Mouse (Mus musculus) Patski (cell line): ENCODE measurements around the gene Nsrp1. TPM values are rescaled to one million over a fixed set of nuclear protein-coding genes. Genes with fewer than 3 reads are reported as not detected.

ENCODE experiments used
- ATAC-seq: fragments of 100-300 bp; one replicate; pipeline ENCODE4 v1.8.0; 2021
- CTCF ChIA-PET: fragments of 350-600 bp; sonication (Branson Sonifier 250); formaldehyde crosslinking; loops from one replicate; lab custom pipeline; 2022; ENCODE audit warnings: inconsistent platforms; lab: Charles Lee
- POLR2A ChIA-PET: fragments of 350-600 bp; sonication (Branson Sonifier 250); formaldehyde crosslinking; loops from one replicate; lab custom pipeline; 2022; ENCODE audit warnings: antibody characterized with exemption, inconsistent platforms; lab: Charles Lee
- DNase-seq: peaks from one replicate; pipeline ENCODE4 v3.0.0-alpha.2; 2011; ENCODE audit warnings: low read depth, low spot score
- H3K27me3 ChIP-seq: fragments of 371-371 bp; one replicate; pipeline ENCODE4 v1.5.1; 2021
- CTCF ChIP-seq: fragments of 100-300 bp; IDR thresholded peaks from one replicate; pipeline ENCODE4 v1.5.1; 2021
- in situ Hi-C: fragments of 300-500 bp; cut with MboI; formaldehyde crosslinking; loops from 3 replicates; pipeline ENCODE4 v1.11.1; 2018; ENCODE audit warnings: low pct_unique_long_range_greater_than_20kb, mixed read lengths
- polyA plus RNA-seq: library from polyadenylated mRNA; unstranded; gene quantifications from one replicate; pipeline ENCODE4 v1.2.3, GENCODE M21; 2021

Gene Nsrp1
- polyA plus RNA-seq, 1 experiment from 2014 or later: 33.8 TPM

DNA sequence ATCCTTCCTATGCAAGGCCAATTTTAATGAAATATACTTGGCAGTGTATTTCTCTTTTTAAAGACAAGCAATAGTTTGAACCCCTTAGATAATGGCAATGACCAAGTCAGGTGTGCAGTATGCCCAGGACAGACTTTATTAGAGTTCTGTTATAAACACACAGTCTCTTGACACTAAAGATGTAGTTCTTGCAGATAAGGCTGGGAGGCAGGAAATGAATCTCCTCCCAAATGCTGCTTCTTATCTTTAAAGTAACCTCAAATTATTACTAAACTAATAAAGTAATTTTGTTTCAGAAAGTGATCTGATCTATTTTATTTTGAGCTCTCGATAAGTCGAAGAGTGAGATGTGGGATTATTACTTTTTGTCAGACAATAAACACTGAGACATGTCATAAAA lies 14.8 kb downstream of the Nsrp1 start:
- TF ChIP-seq CTCF: no peak
- DNase-seq (no peak), ATAC-seq (no peak)
- POLR2A ChIA-PET: no interaction called here
- in situ Hi-C loops: no loop called here
- no peaks in the 10 kb centered on the region for H3K27me3 ChIP-seq
- CTCF ChIA-PET: no interaction called here

DNA sequence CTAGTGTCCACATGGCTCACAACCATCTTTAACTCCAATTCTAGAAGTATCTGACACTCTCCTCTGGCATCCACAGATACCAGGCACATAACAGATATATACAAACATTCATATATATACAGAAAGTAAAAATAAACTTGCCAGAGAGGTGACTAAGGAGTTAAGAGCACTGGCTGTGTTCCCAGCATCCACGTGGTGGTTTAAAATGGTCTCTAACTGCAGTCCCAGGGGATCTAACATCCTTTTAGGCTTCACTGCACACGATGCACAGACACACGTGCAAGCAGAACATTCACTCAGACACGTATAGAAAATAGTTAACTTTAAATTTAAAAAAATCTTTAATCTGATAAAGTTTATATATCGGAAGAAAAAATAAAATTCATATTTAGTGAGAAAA lies 16.3 kb downstream of the Nsrp1 start:
- ChIA-PET POLR2A (no interaction called here), CTCF (no interaction called here)
- no peaks in the 10 kb centered on the region for H3K27me3 ChIP-seq
- no peak for TF ChIP-seq CTCF
- ATAC-seq (no peak), DNase-seq (no peak)
- in situ Hi-C loops: no loop called here

DNA sequence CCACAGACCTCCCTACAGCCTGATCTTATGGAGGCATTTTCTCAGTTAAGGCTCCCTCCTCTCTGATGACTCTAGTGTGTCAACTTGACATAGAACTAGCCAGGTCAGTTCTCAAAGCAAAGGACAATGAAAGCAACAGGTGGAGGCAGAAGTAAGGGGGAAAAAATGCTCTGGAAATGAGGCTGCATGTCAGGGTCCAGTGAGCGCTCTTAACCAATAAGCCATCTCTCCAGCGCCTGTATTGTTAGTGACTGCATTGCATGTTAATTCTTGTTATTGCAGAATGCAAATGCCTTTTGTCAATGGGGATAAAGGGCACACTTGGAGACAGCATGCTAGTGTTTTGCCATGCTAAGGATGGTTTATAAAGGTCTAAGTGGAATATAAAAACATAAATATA lies 35.4 kb downstream of the Nsrp1 start:
- in situ Hi-C loops: no loop called here
- no peak for TF ChIP-seq CTCF
- no peak for ATAC-seq

DNA sequence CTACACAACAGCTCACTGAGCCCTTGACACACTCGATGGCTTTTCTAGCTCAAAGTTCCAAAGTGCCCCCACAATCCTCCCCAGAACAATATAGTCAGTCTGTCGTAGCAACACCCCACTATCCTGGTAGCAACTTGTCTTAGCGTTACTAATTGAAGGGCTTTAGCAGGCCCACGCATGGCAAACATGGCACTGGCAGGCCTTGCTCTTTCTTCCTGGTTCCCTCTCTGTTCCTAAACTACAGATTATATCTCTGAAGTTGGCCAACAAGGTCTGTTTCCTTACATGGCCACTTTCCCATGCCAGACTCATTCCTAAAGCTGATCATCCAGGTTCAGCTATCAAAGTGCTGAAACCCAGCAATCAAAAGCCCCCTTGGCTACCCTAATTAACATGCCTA lies 36.3 kb downstream of the Nsrp1 start:
- CTCF ChIA-PET: no interaction called here
- H3K27me3 ChIP-seq: no peaks in the 10 kb centered on the region
- no peak for TF ChIP-seq CTCF
- ATAC-seq: no peak
- in situ Hi-C loops: no loop called here
- POLR2A ChIA-PET: no interaction called here
- DNase-seq: no peak

More for the DNA sequence above, 35.4 kb downstream of the Nsrp1 start:
- no peak for DNase-seq
- H3K27me3 ChIP-seq: no peaks in the 10 kb centered on the region
- CTCF ChIA-PET: no interaction called here
- POLR2A ChIA-PET: no interaction called here

DNA sequence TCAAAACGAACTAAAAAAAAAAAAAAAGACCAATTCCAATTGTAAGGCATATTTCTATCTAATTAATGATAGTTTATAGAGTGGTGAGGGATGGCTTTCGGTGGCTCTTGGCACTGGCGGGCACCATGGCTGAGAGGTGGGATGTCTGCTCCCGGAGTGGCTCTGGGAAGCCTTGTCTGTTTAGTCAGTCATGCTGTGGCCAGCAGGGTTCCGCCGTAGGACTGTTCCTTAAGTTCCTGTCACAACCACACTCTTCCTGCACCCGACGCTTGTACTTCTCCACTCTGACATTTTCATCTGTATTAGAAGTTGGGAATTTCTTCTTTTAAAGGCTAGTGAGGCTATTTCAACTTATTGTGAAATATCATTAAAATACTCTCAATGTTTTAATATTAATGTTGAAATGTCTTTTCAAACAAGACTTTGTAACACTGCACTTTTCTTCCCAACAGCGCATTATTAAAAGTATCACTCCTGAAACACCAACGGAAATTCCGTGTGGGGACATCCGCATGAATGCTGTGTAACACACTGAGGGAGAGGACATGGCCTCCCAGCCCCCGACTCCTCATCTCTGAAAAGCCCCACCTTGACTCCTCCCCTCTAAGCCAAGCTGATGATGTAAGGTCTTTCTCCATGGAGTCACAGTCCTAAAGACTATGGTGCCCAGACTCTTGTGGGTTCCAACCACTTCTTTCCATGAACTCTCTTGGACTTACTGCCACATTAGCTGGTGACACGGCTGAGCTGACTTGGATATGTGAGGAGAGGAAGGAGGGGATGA lies 46.9 kb downstream of the Nsrp1 start:
- no peak for TF ChIP-seq CTCF
- in situ Hi-C loops: no loop called here
- no peak for DNase-seq
- ChIA-PET POLR2A (no interaction called here), CTCF (no interaction called here)
- ATAC-seq: no peak
- peaks cover 4% of the 10 kb centered on the region for H3K27me3 ChIP-seq

DNA sequence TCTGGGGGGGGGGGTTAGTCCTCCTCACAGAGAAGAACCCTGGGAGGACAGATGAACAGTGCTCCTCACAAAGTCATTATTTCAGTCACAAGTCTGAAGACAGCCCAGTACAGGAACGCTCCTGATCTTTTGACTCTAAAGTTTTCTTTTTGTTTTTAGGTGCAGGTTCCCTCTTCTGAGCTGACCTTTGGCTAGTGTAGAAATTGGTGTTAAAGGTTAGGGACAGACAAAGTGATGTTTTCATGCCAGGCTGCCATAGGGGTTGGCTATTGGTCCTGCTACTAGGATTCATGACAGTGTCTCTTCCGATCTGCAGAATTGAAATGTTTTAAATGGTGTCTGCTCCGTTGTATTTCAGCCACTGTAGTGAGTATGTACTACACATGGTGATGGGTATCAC lies 50.1 kb downstream of the Nsrp1 start:
- POLR2A ChIA-PET: no interaction called here
- no peak for TF ChIP-seq CTCF
- in situ Hi-C loops: no loop called here
- peaks cover 4% of the 10 kb centered on the region for H3K27me3 ChIP-seq
- no peak for DNase-seq
- no peak for ATAC-seq
- CTCF ChIA-PET: no interaction called here

DNA sequence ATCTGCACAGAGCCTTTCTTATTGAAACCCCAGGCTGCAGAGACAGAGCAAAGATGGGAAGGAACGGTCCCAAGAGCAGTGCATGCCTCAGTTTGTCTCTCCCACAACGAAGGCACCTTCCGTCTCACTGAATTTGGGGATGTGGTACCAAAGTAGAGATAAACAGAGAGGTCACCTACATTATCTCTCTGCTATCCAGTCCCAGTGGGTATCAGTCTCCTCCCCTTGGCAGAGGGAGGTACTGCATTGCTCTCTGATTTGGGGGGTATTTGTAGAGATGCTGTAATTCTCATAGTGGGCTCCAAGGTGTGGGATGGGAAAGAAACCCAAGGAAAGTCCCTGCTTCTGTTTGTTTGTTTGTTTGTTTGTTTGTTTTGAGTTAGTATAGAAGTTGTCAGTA lies 51.7 kb downstream of the Nsrp1 start:
- TF ChIP-seq CTCF: peak; percentile 44
- CTCF ChIA-PET: no interaction called here
- peaks cover 4% of the 10 kb centered on the region for H3K27me3 ChIP-seq
- POLR2A ChIA-PET: no interaction called here
- no peak for DNase-seq
- ATAC-seq: no peak
- in situ Hi-C loops: no loop called here

DNA sequence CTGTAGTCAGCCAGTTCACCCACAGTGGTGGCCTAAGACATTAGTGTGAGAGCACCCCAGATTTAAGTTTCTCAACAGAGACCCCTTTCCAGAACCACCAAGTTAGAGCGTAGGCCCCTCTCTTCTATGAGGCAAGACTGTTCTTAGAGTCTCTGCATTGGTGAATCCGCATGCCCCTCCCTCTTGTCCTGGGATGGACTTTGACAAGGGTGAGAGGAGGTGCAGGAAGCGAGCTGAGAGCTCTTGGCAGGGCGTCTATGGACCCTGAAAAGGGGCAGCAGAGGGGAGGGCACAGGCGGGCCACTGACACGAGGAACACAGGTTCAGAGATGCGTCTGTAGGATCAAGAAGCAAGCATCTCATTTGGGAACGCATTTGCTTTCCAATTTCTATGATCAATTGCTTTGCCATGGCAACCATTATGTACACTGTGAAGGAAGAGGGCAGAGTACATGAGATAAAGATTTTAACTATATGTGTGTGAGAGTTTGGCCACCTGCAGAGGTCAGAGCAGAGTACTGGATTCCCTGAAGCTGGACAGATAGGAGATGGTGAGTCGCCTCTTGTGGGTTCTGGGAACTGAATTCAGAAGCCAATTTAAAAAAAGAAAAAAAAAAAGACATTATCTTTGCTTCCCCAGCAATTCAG lies 56.4 kb downstream of the Nsrp1 start:
- ATAC-seq: no peak
- TF ChIP-seq CTCF: no peak
- ChIA-PET POLR2A (no interaction called here), CTCF (no interaction called here)
- DNase-seq: no peak
- H3K27me3 ChIP-seq: no peaks in the 10 kb centered on the region
- in situ Hi-C loops: no loop called here

DNA sequence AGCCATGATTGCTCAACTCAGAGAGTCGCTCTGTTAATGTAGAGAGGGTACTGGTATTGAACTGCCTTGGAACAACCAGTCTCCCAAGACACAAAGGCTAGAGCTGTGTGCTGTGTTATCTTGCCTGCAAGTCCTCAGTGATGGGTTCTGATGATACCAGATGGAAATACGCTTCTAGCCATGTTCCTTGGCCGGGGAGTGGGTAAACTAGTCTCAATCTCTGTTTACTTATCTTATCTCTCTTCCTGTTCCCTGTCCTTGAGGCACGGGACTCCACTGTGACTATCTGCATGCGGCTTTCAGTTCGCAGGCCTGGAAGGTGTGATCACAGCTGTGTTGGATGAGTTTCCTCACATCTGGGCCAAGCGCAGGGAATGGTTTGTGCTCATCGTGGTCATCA lies 58.7 kb downstream of the Nsrp1 start:
- TF ChIP-seq CTCF: no peak
- ChIA-PET POLR2A (no interaction called here), CTCF (no interaction called here)
- no peak for DNase-seq
- no peak for ATAC-seq
- H3K27me3 ChIP-seq: peaks cover 3% of the 10 kb centered on the region
- in situ Hi-C loops: no loop called here

DNA sequence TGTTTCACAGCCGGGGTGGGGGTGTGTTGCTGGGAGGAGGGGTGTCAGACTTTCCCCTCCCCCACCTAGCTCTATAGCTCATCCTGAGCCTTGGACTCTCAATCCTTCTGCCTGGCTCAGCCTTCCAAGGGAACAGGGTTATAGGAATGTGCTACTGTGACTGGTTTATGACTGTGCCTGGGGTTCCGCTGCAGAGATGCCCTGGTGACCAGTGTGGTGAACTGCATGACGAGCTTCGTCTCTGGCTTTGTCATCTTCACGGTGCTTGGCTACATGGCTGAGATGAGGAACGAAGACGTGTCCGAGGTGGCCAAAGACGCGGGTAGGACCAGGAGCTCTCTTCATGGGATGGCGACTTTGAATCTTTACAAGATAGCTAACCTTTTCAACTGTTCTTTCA lies 60.2 kb downstream of the Nsrp1 start:
- TF ChIP-seq CTCF: no peak
- DNase-seq: no peak
- ChIA-PET CTCF (interaction anchor here (1.3 to 1.7 kb wide), 2 partner anchors 11 to 52 kb away, joined by 3 to 5 read pairs; no protein-coding TSS in a partner anchor), POLR2A (interaction anchor here (0.6 kb wide), 1 partner anchor 622 kb away, joined by 3 read pairs; no protein-coding TSS in a partner anchor)
- in situ Hi-C loops: no loop called here
- no peak for ATAC-seq
- peaks cover 3% of the 10 kb centered on the region for H3K27me3 ChIP-seq

DNA sequence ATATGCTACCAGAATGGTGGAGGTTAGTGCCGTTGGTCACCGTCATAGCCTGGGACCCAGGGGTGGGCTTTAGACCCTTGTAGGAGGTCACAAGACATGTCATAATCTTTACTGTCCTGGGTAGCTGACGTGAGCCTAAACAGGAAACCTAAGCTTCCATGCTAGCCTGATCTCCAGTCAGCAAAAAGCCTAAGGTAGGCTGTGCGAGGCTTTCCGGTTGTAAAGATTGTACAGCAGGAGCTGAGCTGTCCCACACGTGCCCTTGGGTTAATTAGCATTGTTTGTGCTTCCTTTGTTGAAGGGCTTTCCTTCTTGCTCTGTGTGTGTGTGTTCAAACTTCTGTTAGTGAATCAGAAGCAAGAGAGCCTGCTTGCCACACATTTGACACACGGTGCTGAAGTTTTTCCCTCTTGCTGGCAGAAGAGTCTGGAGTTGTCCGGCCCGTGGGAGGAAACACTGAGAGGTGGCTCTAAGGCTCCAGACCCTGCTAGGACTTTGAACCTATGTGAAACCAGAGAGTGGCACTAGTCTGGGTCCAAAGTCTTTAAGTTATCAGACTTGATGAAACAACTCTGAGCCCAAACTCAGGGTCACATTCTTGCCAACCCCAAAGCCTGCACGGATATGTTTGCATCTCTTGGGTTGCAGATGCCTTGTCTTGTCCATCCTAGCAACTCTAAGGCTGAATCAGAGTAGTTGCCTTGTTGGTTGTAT lies 67.3 kb downstream of the Nsrp1 start:
- peaks cover 3% of the 10 kb centered on the region for H3K27me3 ChIP-seq
- CTCF ChIA-PET: no interaction called here
- DNase-seq: no peak
- in situ Hi-C loops: no loop called here
- POLR2A ChIA-PET: interaction anchor here (0.5 kb wide), 1 partner anchor 14 kb away, joined by 3 read pairs; no protein-coding TSS in a partner anchor
- TF ChIP-seq CTCF: no peak
- ATAC-seq: no peak
